Mouse (Mus musculus) embryonic facial prominence, embryonic 13.5 days (tissue): ENCODE measurements around the gene Gm9837. TPM values are rescaled to one million over a fixed set of nuclear protein-coding genes. Genes with fewer than 3 reads are reported as not detected.

ENCODE experiments used
- ATAC-seq: fragments of 200-750 bp; cut with Nextera tagmentation; 2 replicates; pipeline ENCODE4 v1.8.0; 2017; ENCODE audit warnings: low read depth; ENCODE audit not compliant: insufficient number of reproducible peaks, insufficient read depth, low FRiP score, low TSS enrichment
- H3K27ac ChIP-seq: fragments of 300-500 bp; sonication (generic); 2 replicates; pipeline ENCODE4 v1.5.1; 2015; ENCODE audit warnings: moderate library complexity, mild to moderate bottlenecking, inconsistent platforms
- H3K27me3 ChIP-seq: fragments of 300-500 bp; sonication (generic); 2 replicates; pipeline ENCODE4 v1.6.1; 2015; ENCODE audit warnings: mild to moderate bottlenecking, inconsistent platforms
- H3K36me3 ChIP-seq: fragments of 300-500 bp; sonication (generic); 2 replicates; pipeline ENCODE4 v1.6.1; 2015; ENCODE audit warnings: mild to moderate bottlenecking, inconsistent platforms
- H3K4me1 ChIP-seq: fragments of 300-500 bp; sonication (generic); 2 replicates; pipeline ENCODE4 v1.6.1; 2015; ENCODE audit warnings: inconsistent platforms
- H3K4me2 ChIP-seq: fragments of 300-500 bp; sonication (generic); 2 replicates; pipeline ENCODE4 v1.6.1; 2015; ENCODE audit warnings: moderate library complexity, mild to moderate bottlenecking, inconsistent platforms
- H3K4me3 ChIP-seq: fragments of 300-500 bp; sonication (generic); 2 replicates; pipeline ENCODE4 v1.5.1; 2015; ENCODE audit warnings: mild to moderate bottlenecking, inconsistent platforms
- H3K9ac ChIP-seq: fragments of 300-500 bp; sonication (generic); 2 replicates; pipeline ENCODE4 v1.6.1; 2015; ENCODE audit warnings: mild to moderate bottlenecking, inconsistent platforms
- H3K9me3 ChIP-seq: fragments of 300-500 bp; sonication (generic); 2 replicates; pipeline ENCODE4 v1.6.1; 2016; ENCODE audit warnings: inconsistent platforms
- WGBS: fragments of 180-500 bp; shearing (Covaris S2); methylation state at CpG from one replicate; pipeline ENCODE4 v1.1.7; 2015; ENCODE audit warnings: mixed read lengths; 5-methylcytosine and 5-hydroxymethylcytosine counted together
- polyA plus RNA-seq: library from polyadenylated mRNA; unstranded; fragments of >200 nt; fragmentation: Nextera tagmentation; extraction: Ambion mirVana; gene quantifications from 2 replicates; pipeline ENCODE4 v1.2.1, GENCODE M21; 2015

Gene Gm9837
- polyA plus RNA-seq, 1 experiment from 2014 or later, result not detected

DNA sequence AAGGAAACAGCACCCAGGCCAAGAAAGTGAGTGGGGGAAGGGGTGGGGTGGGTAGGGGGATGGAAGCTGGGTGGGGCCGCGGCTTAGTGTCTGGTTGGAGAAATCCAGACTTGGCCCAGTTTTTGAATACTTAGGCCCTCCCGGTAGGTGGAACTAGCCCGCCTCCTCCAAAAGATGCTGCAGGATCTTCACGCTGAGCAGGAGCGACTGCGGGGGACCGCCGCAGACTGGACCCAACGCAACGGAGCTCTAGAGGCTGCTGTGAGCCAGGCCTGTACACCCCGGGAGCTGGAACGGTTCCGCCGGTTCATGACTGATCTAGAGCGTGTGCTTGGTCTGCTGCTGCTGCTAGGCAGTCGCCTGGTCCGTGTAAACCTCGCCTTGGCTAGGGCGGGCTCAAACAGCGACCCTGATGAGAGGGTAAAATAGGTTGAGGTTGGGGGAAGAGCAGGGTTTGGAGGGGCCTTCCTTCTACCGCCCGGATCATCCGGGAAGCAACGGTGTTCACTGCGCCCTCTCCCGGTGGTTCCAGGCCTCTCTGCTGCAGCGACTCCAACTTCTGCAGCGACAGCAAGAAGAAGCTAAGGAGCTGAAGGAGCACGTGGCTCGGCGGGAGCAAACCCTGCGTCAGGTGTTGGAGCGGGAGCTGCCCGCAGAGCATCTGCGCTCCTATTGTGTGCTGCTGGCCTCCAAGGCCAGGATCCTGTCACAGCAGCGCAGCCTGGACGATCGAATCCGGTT lies 3.9 kb downstream of the Gm9837 start:
- WGBS, result 7% methylated on average over 40 of the region's 40 CpGs
- peaks cover 86% of the 10 kb centered on the region for H3K27me3 ChIP-seq
- 0 out of 2 replicates have a peak, but pooled peaks cover 3% of the 10 kb centered on the region for H3K36me3 ChIP-seq
- H3K27ac ChIP-seq, result no peak overlapping the region
- H3K9me3 ChIP-seq, result no peaks in the 10 kb centered on the region
- H3K4me2 ChIP-seq, result peak overlapping the region; percentile 67
- peak overlapping the region; percentile 41 for H3K4me3 ChIP-seq
- peaks cover 43% of the 10 kb centered on the region for H3K4me1 ChIP-seq
- H3K9ac ChIP-seq, result peak overlapping the region; percentile 63
- ATAC-seq, result no peak

DNA sequence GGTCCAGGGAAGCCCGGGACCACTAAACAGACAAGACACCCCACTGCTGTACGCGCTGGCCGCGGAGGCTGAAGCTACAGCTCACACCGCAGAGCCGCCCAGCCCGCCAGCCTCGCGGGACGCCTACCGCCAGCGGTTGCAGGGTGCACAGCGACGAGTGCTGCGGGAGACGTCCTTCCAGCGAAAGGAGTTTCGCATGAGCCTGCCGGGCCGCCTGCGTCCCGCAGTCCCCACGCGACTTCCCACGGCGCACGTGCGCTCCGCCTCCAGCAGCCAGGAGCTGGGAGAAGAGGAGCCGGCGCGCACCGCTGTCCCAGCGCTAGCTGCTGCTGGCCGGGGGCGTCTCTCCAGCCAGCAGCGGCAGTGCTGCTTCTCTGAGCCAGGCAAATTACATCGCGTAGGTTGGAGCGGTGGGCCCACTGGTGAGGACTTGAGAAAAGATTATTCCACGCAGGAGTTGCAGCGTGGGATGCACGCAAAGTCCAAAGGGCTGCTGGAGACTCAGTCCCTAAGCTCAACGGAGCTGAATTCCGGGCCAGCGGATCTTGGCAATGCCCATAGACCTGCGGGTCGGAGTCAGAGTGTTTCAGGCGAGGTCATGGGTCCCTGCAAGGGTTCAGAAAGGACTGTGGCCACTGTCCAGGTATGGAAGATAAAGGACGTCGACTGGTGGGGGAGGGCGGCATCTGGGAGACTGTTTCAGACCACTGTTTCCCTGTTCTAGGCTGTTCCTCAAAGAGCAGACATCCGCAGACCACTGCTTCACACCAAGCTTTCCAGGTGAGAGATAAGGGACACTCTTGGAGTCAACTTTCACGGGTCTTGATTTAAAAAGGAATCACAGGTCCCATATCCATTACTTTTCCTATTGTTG lies 6.5 kb downstream of the Gm9837 start:
- Histone ChIP-seq H3K4me2 (peak overlapping the region; percentile 74), H3K4me1 (peaks cover 28% of the 10 kb centered on the region), H3K9me3 (no peaks in the 10 kb centered on the region), H3K9ac (peak overlapping the region; percentile 60), H3K27ac (no peak overlapping the region), H3K36me3 (0 out of 2 replicates have a peak, but pooled peaks cover 3% of the 10 kb centered on the region), H3K27me3 (peaks cover 77% of the 10 kb centered on the region), H3K4me3 (peak overlapping the region; percentile 42)
- no peak for ATAC-seq
- 6% methylated on average over 55 of the region's 55 CpGs for WGBS

DNA sequence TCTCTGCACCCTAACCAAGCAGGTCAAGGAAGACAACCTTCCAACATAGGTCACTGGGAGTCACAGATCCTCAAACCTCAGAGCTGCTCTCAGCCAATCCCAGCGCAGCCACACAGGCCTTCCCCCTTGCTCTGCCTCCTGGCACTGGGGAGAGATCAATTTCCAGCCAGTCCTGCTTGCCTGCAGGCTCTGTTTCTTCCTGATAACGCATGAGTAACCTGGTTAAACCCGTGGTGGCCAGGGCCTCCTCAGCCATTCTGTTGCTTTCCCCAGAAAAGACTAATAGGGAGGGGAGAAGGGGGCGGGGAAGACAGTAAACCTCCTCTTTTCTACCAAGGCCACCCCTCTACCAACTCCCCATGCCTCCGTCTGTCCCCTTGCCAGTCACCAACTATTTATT lies 8.6 kb downstream of the Gm9837 start:
- WGBS, result 13% methylated on average over 5 of the region's 5 CpGs
- no peak overlapping the region for H3K4me3 ChIP-seq
- no peak overlapping the region for H3K9ac ChIP-seq
- H3K27me3 ChIP-seq, result peaks cover 77% of the 10 kb centered on the region
- no peak overlapping the region for H3K4me2 ChIP-seq
- no peak for ATAC-seq
- H3K36me3 ChIP-seq, result 0 out of 2 replicates have a peak, but pooled peaks cover 3% of the 10 kb centered on the region
- no peaks in the 10 kb centered on the region for H3K9me3 ChIP-seq
- no peak overlapping the region for H3K27ac ChIP-seq
- H3K4me1 ChIP-seq, result peaks cover 29% of the 10 kb centered on the region

DNA sequence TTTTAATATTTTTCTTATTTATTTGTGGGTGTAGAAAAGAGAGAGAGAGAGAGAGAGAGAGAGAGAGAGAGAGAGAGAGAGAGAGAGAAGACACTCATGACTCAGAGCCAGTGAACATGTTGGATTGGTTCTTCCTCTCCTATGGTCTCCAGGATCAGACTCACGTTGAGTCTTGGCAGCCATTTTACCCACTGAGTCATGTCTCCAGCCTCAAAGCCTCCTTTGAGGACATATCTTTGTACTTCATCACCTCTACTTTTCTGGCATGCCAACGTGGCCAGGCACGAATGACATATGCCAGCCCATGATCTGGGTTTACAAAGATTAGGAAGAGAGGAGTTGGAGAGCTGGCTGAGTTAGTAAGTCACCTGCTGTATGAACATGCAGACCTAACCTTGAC lies 10.1 kb downstream of the Gm9837 start:
- H3K4me1 ChIP-seq, result peaks cover 19% of the 10 kb centered on the region
- H3K27me3 ChIP-seq, result peaks cover 63% of the 10 kb centered on the region
- no peak overlapping the region for H3K4me3 ChIP-seq
- H3K4me2 ChIP-seq, result no peak overlapping the region
- no peak overlapping the region for H3K27ac ChIP-seq
- H3K9me3 ChIP-seq, result no peaks in the 10 kb centered on the region
- WGBS, result 89% methylated on average over 3 of the region's 3 CpGs
- ATAC-seq, result no peak
- H3K36me3 ChIP-seq, result 0 out of 2 replicates have a peak, but pooled peaks cover under 1% of the 10 kb centered on the region
- no peak overlapping the region for H3K9ac ChIP-seq

DNA sequence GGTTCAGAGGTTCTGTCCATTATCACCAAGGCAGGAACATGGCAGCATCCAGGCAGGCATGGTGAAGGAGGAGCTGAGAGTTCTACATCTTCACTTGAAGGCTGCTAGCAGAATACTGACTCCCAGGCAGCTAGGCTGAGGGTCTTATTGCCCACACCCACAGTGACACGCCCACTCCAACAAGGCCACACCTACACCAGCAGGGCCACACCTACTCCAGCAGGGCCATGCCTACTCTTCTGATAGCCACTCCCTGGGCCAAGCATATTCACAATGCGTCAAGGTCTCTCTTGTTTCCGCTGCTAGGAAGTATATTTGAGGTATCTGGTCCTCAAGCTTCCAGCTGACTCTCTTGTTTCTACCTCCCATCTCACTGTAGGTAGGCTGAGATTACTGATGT lies 11.3 kb downstream of the Gm9837 start:
- Histone ChIP-seq H3K4me1 (peaks cover 18% of the 10 kb centered on the region), H3K4me3 (no peak overlapping the region), H3K4me2 (no peak overlapping the region), H3K9ac (no peak overlapping the region), H3K27me3 (peaks cover 51% of the 10 kb centered on the region), H3K27ac (no peak overlapping the region), H3K9me3 (no peaks in the 10 kb centered on the region), H3K36me3 (no peaks in the 10 kb centered on the region)
- no peak for ATAC-seq
- WGBS, result 69% methylated on average over 3 of the region's 3 CpGs

DNA sequence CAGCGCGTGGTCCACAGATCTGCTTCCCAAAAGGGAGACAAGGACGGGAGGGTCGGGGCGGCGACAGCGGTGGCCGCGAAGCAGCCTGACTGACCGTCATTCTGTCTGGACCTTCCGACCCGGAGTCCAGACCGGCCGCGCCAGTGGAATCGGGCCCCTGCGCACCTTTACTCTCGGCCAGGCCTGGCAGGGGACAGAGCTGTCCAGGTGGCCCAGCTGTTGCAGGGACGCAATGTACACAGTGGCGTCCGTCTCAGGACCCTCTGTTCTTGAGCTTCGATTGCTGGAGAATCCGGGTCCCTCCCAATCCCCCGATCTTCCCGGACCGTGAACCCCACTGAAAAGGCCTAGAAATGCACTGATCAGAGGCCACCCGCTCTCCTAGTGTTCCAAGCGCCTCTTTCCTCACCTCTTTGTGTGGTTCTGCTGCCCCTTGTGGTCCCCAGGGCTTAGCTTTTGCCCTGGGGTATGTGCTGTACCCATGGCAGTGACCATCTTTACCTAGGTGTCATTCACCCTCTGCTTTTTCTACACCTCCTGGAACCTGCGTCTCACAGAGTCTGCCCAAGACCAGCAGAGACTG lies 12.8 kb downstream of the Gm9837 start:
- H3K4me2 ChIP-seq, result peak overlapping the region; percentile 85
- WGBS, result 4% methylated on average over 29 of the region's 29 CpGs
- H3K4me1 ChIP-seq, result peaks cover 9% of the 10 kb centered on the region
- H3K9me3 ChIP-seq, result no peaks in the 10 kb centered on the region
- ATAC-seq, result no peak
- H3K4me3 ChIP-seq, result peak overlapping the region; percentile 57
- no peak overlapping the region for H3K27ac ChIP-seq
- peak overlapping the region; percentile 76 for H3K9ac ChIP-seq
- no peaks in the 10 kb centered on the region for H3K36me3 ChIP-seq
- H3K27me3 ChIP-seq, result peaks cover 36% of the 10 kb centered on the region

DNA sequence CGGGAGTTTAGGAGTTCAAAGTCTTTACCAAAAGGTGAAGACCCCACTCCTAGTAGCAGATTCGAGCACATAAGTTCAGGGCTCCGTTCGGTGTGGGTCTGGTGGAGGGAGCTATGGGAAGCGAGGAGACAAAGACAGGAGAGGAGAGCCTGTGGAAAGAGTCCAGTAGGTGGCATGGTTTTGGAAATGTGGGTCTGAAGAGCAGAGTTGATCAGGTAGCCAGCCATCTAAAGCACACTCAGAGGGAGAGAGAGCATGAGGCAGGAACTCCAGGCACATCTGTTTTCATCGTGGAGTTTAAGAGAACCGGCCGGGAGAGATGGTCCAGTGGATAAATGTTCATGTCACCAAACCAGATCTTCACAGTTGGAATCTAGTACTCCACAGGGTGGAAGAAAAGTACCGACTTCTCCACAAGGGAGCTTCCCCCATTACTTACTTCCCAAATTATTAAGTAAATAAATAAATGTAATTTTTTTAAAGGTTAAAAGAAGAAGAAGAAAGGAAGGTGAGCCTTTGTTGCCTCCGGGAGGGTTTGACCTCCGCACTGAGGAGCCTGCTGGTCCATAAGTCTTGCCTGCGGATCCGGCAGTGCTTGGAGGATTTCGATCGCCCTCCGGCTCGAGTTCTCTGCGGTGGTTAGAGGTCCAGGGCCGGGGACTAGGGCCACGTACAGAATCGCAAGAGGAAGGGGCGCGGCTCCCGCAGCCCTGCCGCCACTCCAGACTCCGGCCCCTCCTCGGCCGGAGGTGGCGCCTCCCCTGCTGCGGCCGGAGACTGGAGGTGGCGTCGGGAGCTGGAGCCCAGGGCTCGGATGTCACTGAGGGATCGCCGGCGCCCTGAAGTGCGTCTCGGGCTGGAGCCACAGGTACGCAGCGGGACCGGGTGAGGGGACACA lies 13.6 kb downstream of the Gm9837 start, which contains the start of the genes Gm10447 and Shroom1:
TSS of gene Gm10447 (minus strand) at position 637 of the 898 bp plus-strand sequence.
TSS of gene Shroom1 (plus strand) at position 732 of the 898 bp plus-strand sequence.
- peaks cover 7% of the 10 kb centered on the region for H3K4me1 ChIP-seq
- WGBS, result 2% methylated on average over 42 of the region's 42 CpGs
- no peaks in the 10 kb centered on the region for H3K9me3 ChIP-seq
- peaks cover 28% of the 10 kb centered on the region for H3K27me3 ChIP-seq
- peak within 1 kb of the TSS; percentile 12; the same call in 1 of the 2 replicates for H3K27ac ChIP-seq
- H3K9ac ChIP-seq, result peak within 1 kb of the TSS; percentile 76
- H3K4me2 ChIP-seq, result peak within 1 kb of the TSS; percentile 85
- H3K4me3 ChIP-seq, result peak within 1 kb of the TSS; percentile 57
- H3K36me3 ChIP-seq, result no peaks in the 10 kb centered on the region
- ATAC-seq, result peak; percentile 65

DNA sequence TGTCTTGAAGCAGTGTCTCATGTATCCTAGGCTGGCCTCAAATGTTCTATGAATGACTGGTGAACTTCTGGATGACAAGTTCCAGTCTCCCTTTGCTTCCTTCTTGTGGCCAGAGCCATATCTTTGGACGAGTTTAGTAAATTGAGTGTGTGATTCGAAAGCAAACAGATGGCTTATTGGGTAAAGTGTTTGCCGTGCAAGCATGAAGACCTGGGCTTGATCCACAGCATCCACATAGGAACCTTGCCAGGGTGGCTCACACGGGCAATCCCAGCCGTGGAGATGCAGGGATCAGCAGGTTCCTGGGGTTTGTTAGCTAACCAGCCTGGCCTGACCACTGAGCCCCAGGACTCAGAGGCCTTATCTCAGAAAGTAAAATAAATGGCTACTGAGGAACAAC lies 17.2 kb downstream of the Gm9837 start:
- peaks cover 5% of the 10 kb centered on the region; the same call in 1 of the 2 replicates for H3K4me1 ChIP-seq
- H3K4me3 ChIP-seq, result no peak overlapping the region
- H3K27me3 ChIP-seq, result peaks cover 9% of the 10 kb centered on the region
- WGBS, result 84% methylated on average over 5 of the region's 5 CpGs
- ATAC-seq, result no peak
- H3K9me3 ChIP-seq, result no peaks in the 10 kb centered on the region
- H3K27ac ChIP-seq, result no peak overlapping the region
- H3K4me2 ChIP-seq, result no peak overlapping the region
- no peaks in the 10 kb centered on the region for H3K36me3 ChIP-seq
- no peak overlapping the region for H3K9ac ChIP-seq

DNA sequence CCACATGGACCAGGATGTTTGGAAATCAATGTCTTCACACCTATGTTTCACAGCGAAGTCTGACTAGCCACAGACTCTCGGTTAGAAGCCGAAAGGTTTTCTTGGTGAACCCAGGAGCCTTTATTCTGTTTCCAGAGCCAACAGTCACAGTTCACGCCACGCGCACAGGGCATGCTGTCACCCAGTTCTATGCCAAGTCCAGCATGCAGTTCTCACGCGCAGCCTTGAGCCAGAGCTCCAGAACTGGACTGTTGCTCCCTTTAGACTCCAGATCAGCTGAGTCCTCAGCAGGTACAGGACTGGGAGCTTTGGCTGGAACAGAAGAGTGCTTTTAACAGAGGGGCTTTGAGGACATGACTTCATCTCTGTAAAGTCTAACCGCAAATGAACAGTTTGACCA lies 17.9 kb downstream of the Gm9837 start:
- 95% methylated on average over 9 of the region's 9 CpGs for WGBS
- Histone ChIP-seq H3K27ac (no peak overlapping the region), H3K9ac (no peak overlapping the region), H3K4me2 (no peak overlapping the region), H3K4me1 (peaks cover 2% of the 10 kb centered on the region; the same call in 1 of the 2 replicates), H3K27me3 (peaks cover 3% of the 10 kb centered on the region), H3K9me3 (no peaks in the 10 kb centered on the region), H3K36me3 (no peaks in the 10 kb centered on the region), H3K4me3 (no peak overlapping the region)
- ATAC-seq, result no peak

DNA sequence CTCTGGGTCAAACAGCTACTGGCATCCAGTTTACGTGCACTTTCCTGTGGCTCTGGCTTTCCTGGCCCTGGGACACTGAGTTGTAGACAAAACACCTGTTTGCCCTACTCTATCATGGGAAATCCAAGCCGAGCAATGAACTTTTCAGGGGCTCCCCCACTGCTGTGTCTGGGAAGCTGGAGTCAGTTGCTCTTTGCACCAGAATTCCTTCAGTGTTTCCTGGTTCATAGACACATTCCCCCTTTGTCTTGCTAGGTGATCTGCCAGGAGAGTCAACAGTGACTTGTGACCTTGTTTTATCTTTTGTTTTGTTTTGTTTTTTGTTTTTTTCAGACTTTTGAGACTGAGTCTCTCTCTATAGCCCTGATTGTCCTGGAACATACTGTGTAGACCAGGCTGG lies 18.9 kb downstream of the Gm9837 start:
- H3K9ac ChIP-seq, result no peak overlapping the region
- no peaks in the 10 kb centered on the region for H3K36me3 ChIP-seq
- WGBS, result 76% methylated on average over 2 of the region's 2 CpGs
- H3K27ac ChIP-seq, result no peak overlapping the region
- no peaks in the 10 kb centered on the region for H3K9me3 ChIP-seq
- H3K4me3 ChIP-seq, result no peak overlapping the region
- H3K27me3 ChIP-seq, result no peaks in the 10 kb centered on the region
- no peak for ATAC-seq
- H3K4me2 ChIP-seq, result no peak overlapping the region
- no peaks in the 10 kb centered on the region for H3K4me1 ChIP-seq
